Mouse (Mus musculus): ENCODE results near the gene Fxyd6.

The Fxyd6 gene

DNA sequence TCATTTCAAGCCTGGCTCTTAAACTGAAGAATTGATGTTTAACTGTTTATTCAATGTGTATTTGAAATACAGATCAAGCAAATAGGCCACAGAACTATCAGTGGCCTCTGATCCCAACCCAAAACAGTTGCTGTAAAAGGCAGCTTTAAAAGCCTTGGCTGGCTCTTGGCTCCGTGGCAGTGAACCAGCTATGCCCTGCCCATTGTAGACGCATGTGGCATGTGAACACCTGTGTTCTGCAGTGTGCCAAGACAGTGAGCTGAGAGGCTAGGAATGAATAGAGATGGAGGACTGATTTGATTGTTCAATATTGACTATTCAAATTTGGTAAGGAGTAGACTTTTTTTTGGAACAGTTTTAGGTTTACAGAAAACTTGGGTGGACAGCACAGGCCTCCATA lies 6.9 kb downstream of the Fxyd6 start:
- DNase-seq = no peak

GRCm38 (mm10) chr9:45380411-45381251 lies 10.6 kb downstream of the Fxyd6 start:
- DNase-seq = no peak

DNA sequence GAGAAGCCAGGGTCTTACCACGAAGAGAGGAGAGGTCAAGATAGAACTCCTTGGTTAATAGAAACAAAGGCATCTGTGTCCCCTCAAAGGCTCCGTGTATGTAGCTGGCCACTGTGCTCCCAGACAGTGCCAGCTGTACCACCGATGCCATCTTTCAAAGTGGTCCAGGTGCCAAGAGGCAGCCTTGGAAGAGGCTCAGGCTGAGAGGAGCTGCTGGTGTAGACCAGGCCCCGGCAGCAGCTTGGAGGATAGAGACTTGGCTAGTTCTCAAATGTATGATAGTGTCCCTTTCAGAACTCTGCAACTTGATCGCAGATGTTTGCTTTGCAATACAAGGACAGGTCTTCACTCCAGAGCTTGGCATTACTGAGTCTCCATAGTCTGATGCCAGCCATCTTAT lies 12.4 kb downstream of the Fxyd6 start:
- no peak for DNase-seq

DNA sequence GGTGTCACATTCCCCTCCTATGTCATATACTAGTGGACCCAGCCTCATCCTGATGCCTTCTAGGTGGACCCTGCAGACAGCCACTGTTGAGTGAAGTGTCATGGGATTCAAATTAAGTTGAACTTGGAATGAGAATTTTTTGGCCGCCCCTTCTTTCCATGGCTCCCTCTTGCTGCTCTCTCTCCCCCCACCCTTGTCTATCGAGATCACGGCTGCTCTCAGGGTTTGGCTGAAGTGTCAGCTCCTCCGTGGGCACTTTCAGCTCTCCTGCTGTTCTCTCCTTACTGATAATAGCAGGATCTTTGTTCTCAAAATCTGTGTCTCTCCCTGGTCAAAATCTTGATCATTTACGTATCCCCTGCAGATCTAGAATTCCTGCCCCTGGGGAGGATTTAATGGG lies 12.8 kb downstream of the Fxyd6 start:
- DNase-seq = no peak

GRCm38 (mm10) chr9:45383883-45384282 lies 13.9 kb downstream of the Fxyd6 start:
- no peak for DNase-seq

- no peak for DNase-seq
These were observed 16.7 kb downstream of the Fxyd6 start for GRCm38 (mm10) chr9:45386698-45387097.

- DNase-seq = peak; percentile 92
These were observed 18.5 kb downstream of the Fxyd6 start for GRCm38 (mm10) chr9:45388385-45388994.

GRCm38 (mm10) chr9:45389596-45389995 lies 19.6 kb downstream of the Fxyd6 start:
- DNase-seq = no peak

GRCm38 (mm10) chr9:45391299-45391698 lies 21.3 kb downstream of the Fxyd6 start:
- DNase-seq = no peak

DNA sequence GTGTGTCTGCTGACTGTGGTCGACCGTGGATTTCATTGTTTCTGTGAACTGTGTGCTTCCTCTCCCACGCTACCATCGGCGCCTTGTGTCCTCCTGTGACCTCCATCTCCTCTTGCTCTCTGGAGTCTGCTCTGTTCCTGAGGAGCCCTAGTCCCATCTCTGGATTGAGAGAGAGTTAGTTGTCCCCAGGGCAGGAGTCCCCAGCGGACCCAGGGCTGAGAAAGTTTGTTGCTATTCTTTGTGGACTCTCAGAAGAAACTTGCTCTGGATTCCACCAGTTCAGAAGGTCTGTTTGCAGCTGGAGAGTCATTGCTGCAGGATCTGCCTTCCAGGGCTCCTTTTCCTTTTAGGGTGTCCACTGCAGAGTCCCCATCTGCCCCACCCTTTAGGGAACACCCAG lies 25.2 kb downstream of the Fxyd6 start:
- DNase-seq = no peak

DNA sequence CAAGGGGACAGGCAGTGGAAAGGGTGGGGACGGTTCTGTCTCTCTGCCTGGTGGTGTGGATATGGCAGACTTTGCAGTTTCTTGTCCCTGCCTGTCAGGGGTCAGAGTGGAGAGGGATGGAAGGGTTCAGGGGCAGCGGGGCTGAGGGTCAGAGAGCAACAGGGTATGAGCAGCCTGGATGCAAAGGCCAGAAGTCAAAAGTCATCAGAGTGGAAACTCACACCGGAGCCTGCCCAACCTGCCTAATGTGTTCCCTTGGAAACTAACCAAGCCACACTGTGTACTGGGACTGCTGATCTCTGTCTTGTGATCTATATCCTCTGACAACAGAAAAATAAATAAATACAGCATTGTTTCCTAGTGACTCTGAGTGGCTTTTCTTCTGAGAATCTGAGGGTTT lies 25.8 kb downstream of the Fxyd6 start:
- no peak for DNase-seq

- DNase-seq = peak; percentile 65
These were observed 28.4 kb downstream of the Fxyd6 start for GRCm38 (mm10) chr9:45398336-45398735.

- DNase-seq = no peak
These were observed 29.4 kb downstream of the Fxyd6 start, which contains the start of gene Fxyd2 for GRCm38 (mm10) chr9:45399434-45399833. Gene Fxyd2 (plus strand): TSS chr9:45399669.

DNA sequence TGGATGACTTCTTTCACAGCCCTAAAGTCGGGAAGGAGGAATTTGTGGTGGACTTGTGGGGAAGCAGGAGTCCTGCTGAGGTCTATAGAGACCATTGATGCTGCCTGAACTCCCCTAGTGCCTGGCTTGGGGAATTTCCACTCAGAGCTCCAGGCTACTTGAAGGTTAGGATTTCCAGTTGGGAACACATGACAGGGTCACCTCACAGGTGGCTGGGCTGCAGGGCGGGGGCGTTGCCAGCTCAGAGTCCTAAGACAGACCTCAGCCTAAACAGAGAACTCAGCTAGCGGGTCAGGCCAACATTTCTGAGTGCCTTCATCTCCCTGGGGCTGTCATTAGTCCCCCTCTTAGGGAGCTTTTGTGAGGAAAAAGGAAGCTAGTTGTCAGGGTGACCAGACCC lies 31.9 kb downstream of the Fxyd6 start:
- DNase-seq = peak; percentile 60

DNA sequence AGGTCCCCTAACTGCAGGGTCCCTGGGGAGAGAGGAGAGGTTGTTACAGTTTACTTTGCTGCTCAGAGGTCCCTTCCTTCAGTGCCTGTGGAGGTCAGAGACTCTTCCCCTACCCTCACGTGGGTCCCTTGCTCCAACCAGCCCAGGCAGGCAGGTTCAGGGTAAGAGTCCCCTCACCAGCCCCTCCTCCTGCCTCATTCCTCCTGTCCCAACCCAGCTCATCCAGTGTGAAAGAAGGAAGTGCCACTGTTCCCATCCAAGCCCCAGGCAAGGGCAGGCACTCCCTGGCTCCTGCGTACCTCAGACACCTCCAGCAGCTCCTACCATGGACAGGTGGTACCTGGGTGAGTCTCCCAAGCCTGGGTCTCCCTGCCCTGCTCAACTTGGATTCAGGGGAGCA lies 33.0 kb downstream of the Fxyd6 start:
- DNase-seq = peak; percentile 65

DNA sequence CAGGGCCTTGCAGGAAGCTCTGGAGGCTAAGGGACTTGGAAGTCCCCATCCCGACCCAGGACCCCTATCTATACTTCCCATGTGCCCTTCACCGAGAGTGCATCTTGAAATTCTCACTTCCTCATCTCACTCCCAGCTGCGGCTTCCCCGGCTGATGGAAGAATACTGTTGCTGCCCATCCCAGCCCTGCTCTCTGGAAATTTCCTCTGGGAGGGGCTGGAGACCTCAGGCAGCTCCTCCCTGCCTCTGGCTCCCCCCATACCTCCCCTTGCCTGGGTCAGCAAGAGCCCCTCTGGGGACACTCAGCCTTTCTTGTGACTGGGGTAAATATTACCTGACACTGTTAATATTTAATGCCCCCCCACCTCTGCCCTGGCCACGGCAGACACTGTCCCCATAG lies 35.7 kb downstream of the Fxyd6 start:
- DNase-seq = peak; percentile 76

GRCm38 (mm10) chr9:45406808-45407207 lies 36.8 kb downstream of the Fxyd6 start:
- DNase-seq = peak; percentile 47

- DNase-seq = peak; percentile 91
These were observed 38.0 kb downstream of the Fxyd6 start for GRCm38 (mm10) chr9:45407706-45408675.

DNA sequence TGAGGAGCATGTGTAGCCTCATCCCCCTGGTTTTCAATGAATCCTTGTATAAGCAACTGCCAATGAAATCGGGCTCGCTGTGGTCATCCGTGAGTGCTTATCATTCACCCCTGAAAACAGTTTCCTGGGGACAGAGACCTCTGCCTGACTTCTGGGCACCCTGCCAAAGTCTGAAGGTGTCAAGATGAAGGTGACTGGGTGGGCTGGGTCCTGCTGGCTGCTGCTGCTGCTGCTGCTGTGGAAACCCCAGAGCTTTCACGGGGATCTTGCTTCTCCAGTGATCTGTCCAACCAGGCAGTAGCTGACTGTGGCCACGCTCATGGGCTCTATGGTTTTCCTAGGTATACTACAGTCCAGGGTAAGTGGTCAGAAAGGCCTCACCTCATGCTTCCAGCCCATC lies 40.2 kb downstream of the Fxyd6 start:
- peak; percentile 37 for DNase-seq

- DNase-seq = no peak
These were observed 40.6 kb downstream of the Fxyd6 start for GRCm38 (mm10) chr9:45410614-45411013.

DNA sequence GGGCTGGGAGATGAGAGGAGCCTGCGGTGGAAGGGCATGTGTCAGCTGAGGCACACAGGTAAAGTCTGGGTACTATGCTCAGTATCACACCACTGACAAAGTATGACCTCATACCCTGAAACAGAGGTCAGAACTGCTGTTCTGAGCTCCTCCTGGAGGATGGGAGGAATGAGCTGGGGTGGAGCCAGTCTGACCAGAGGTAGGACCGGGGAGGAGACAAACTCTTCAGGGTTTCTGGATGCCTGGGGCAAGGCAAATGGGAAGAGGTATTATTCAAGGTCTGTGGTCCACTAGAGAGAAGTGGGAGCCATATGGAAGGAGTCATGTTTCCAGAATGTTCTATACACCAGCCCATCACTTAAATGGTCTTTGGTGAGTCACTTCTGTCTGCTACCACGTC lies 41.1 kb downstream of the Fxyd6 start:
- no peak for DNase-seq

DNA sequence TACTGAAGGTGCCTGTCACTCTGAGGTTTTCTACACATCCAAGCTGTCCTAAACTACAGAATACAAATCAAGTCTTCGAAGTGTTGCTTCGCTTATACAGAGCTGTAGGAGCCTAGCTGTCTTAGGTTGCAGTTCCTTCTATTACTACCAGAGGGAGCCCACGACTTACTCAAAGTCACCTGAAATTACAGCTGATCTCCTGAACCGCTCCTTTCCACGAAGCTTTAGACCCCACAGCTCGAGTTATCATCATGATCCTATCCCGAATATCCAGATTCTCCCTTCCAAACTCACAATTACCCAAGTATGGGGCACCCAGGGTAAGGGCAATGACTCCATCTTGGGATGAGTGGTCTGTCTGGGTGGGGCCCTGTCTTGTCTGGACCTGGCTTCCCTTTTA lies 41.8 kb downstream of the Fxyd6 start:
- DNase-seq = peak; percentile 44

GRCm38 (mm10) chr9:45412287-45412686 lies 42.3 kb downstream of the Fxyd6 start:
- DNase-seq = peak; percentile 95

Measured in kidney, postnatal 10 days (tissue).